Mouse (Mus musculus) stomach, embryonic 15.5 days (tissue): ENCODE data around the gene 1700123L14Rik. TPM values are rescaled to one million over a fixed set of nuclear protein-coding genes. Genes with fewer than 3 reads are reported as not detected.
A peak's percentile ranks its signal among the peaks of the same experiment; 100 is the strongest.
"Not testable (repeated sequence)": the region's sequence is repeated elsewhere in the genome, so short reads cannot be mapped to it uniquely, and the experiment has no call there.

Source experiments
- ATAC-seq: fragments of 200-750 bp; cut with Nextera tagmentation; 2 replicates; pipeline ENCODE4 v1.8.0; 2017; ENCODE audit warnings: low read depth, moderate number of reproducible peaks, moderate TSS enrichment; ENCODE audit not compliant: insufficient read depth, low FRiP score
- H3K27ac ChIP-seq: fragments of 300-500 bp; sonication (generic); 2 replicates; pipeline ENCODE4 v1.5.1; 2015; ENCODE audit warnings: mild to moderate bottlenecking, inconsistent platforms
- H3K27me3 ChIP-seq: fragments of 300-500 bp; sonication (generic); replicated peaks from 2 replicates; pipeline ENCODE4 v1.6.1; 2015; ENCODE audit warnings: inconsistent platforms
- H3K36me3 ChIP-seq: fragments of 300-500 bp; sonication (generic); 2 replicates; pipeline ENCODE4 v1.6.1; 2015; ENCODE audit warnings: inconsistent platforms
- H3K4me1 ChIP-seq: fragments of 300-500 bp; sonication (generic); 2 replicates; pipeline ENCODE4 v1.6.1; 2015; ENCODE audit warnings: inconsistent platforms
- H3K4me2 ChIP-seq: fragments of 300-500 bp; sonication (generic); 2 replicates; pipeline ENCODE4 v1.6.1; 2015; ENCODE audit warnings: mild to moderate bottlenecking, inconsistent platforms
- H3K4me3 ChIP-seq: fragments of 300-500 bp; sonication (generic); replicated peaks from 2 replicates; pipeline ENCODE4 v1.5.1; 2015; ENCODE audit warnings: inconsistent platforms
- H3K9ac ChIP-seq: fragments of 300-500 bp; sonication (generic); 2 replicates; pipeline ENCODE4 v1.6.1; 2015; ENCODE audit warnings: inconsistent platforms
- H3K9me3 ChIP-seq: fragments of 300-500 bp; sonication (generic); 2 replicates; pipeline ENCODE4 v1.6.1; 2016; ENCODE audit warnings: inconsistent platforms
- WGBS: fragments of 180-500 bp; shearing (Covaris S2); methylation state at CpG from one replicate; pipeline ENCODE4 v1.1.7; 2015; 5-methylcytosine and 5-hydroxymethylcytosine counted together
- polyA plus RNA-seq: library from polyadenylated mRNA; unstranded; fragments of >200 nt; fragmentation: Nextera tagmentation; extraction: Ambion mirVana; gene quantifications from 2 replicates; pipeline ENCODE4 v1.2.1, GENCODE M21; 2015

Gene 1700123L14Rik
- polyA plus RNA-seq = not detected in 2 replicates

DNA sequence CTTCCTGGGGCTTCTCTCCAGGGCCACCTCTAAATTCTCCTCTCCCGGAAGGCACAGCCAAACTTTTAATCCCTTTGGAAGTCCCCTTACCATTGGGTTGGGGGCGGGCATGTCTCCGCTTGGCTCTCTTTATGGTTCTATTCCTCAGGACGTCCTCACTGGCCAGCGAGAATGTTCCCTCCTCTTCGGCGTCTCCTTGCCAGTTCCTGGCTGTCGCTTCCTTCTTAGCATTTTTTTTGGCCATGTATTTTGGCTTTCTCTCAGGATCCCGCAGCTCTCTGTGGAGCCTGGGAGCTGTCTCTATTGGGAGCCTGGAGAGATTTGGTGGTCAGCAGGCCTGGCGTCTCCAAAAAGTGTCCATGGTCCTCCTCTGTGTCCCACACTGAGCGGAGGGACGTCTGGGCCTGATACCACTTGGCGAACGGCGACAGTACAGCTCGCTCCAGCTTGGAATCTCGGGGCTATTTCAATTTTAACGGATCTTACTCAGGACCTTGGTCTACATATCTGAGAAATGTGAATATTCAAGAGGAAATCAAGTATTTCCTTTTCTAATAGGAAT lies at the start of gene 1700123L14Rik:
Gene 1700123L14Rik (minus strand): TSS at position 426 of the 562 bp plus-strand sequence.
- no peaks in the 10 kb centered on the region for H3K27me3 ChIP-seq
- 84% methylated on average over 18 of the region's 18 CpGs for WGBS

DNA sequence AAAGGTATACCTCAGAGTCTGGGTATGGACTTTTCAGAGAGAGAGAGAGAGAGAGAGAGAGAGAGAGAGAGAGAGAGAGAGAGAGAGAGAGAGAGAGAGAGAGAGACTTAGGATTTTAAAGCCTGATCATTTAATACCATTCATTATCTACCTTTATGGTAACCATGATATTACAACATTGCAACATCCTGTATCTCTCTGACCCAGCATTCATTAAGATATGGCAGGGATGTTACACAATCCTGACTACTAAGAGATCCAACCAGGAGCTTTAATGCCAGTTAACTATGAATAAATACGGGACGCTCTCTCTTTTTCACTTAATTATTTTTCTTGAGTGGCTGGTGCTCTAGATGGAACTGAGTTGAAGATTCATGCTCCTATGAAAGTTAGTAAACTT lies 39.4 kb upstream of the 1700123L14Rik start:
- no peaks in the 10 kb centered on the region for H3K36me3 ChIP-seq
- no peak for ATAC-seq
- H3K4me1 ChIP-seq = no peaks in the 10 kb centered on the region
- no peak overlapping the region for H3K27ac ChIP-seq
- H3K4me3 ChIP-seq = no peak overlapping the region
- H3K27me3 ChIP-seq = no peaks in the 10 kb centered on the region
- WGBS = 86% methylated on average over 2 of the region's 2 CpGs
- H3K4me2 ChIP-seq = no peak overlapping the region
- no peaks in the 10 kb centered on the region for H3K9me3 ChIP-seq
- no peak overlapping the region for H3K9ac ChIP-seq

More for the DNA sequence above, at the start of gene 1700123L14Rik:
- Histone ChIP-seq H3K27ac (no peak within 1 kb of the TSS), H3K4me2 (no peak within 1 kb of the TSS), H3K9ac (no peak within 1 kb of the TSS), H3K9me3 (no peaks in the 10 kb centered on the region), H3K36me3 (no peaks in the 10 kb centered on the region), H3K4me3 (no peak within 1 kb of the TSS), H3K4me1 (no peaks in the 10 kb centered on the region)
- ATAC-seq = no peak

DNA sequence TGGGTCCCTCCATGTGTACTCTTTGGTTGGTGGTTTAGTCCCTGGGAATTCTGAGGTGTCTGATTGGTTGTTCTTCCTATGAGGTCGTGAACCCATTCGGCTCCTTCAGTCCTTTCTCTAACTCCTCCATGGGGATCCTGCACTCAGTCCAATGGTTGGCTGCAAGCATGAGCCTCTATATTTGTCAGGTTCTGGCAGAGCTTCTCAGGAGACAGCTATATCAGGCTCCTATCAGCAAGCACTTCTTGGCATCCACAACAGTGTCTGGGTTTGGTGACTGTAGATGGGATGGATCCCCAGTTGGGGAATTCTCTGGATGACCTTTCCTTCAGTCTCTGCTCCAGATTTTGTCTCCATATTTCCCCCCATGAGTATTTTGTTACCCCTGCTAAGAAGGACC lies 32.9 kb upstream of the 1700123L14Rik start:
- not testable (repeated sequence) for H3K36me3 ChIP-seq, H3K27me3 ChIP-seq, H3K9me3 ChIP-seq, H3K9ac ChIP-seq, H3K4me1 ChIP-seq, H3K4me3 ChIP-seq, H3K27ac ChIP-seq, H3K4me2 ChIP-seq, ATAC-seq
- WGBS = 96% methylated on average over 2 of the region's 2 CpGs

DNA sequence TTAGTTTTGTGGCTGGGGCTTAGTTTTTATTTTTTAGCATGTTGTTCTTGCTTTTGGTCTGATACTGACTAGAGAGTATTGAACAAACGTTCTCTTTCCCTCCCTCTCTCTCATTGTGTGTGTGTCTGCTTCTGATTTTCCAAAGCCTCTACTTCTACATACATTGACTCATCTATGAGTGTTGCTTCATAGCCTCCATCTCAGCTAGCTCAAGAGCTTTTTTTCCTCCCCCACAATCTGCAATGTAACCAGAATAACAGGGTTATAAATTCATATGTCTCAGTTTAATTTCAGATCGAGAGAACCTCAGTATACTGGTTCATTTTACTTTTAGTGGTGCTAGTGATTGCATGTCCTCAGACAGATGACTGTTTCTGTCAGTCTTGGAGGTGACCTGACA lies 20.5 kb upstream of the 1700123L14Rik start:
- ATAC-seq = no peak
- Histone ChIP-seq H3K4me2 (no peak overlapping the region), H3K27me3 (no peaks in the 10 kb centered on the region), H3K4me1 (no peaks in the 10 kb centered on the region), H3K36me3 (no peaks in the 10 kb centered on the region), H3K9me3 (no peaks in the 10 kb centered on the region), H3K27ac (no peak overlapping the region), H3K9ac (no peak overlapping the region), H3K4me3 (no peak overlapping the region)
- 67% methylated on average over 2 of the region's 2 CpGs for WGBS

DNA sequence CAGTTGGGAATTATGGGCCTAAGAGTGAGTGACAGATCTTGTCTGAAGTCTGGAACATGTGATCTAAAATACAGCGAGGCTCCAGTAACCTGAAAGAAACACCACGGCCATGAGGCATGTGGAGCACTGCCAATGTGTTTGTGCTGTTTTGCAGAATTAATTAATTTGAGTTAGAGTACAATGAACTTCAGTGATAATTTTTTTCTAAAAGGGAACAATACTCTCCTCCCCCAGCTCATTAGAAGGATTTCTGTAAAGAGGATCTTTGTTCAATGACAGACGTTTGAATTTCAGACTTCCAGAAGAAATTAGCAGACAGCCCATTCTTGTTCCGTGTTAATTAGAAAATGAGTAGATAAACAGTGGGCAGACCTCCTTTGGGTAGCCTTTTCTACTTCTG lies 17.3 kb upstream of the 1700123L14Rik start:
- H3K36me3 ChIP-seq = no peaks in the 10 kb centered on the region
- no peak overlapping the region for H3K4me2 ChIP-seq
- no peak overlapping the region for H3K27ac ChIP-seq
- 69% methylated on average over 4 of the region's 4 CpGs for WGBS
- ATAC-seq = no peak
- no peaks in the 10 kb centered on the region for H3K27me3 ChIP-seq
- H3K9me3 ChIP-seq = no peaks in the 10 kb centered on the region
- no peak overlapping the region for H3K9ac ChIP-seq
- H3K4me3 ChIP-seq = no peak overlapping the region
- no peaks in the 10 kb centered on the region for H3K4me1 ChIP-seq

DNA sequence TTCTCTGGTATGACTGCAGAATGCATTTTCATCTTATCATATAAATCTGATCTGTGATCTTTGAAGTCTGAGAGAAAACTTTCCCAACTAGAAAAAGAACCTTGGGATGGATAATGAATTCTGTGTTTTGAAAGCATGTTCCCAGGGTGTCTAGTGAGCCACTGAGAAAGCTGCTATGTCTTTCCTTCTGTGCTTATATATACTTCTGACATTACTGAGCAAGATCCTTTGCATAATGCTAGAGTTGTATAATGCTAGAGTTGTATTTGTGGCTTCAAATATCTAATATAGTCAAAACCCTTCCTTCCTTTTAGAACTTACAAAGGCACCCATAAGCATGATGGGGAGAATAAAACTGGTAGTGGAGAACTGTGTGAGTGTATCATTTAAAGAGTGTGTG lies 12.5 kb upstream of the 1700123L14Rik start:
- Histone ChIP-seq H3K9ac (no peak overlapping the region), H3K4me1 (no peaks in the 10 kb centered on the region), H3K9me3 (no peaks in the 10 kb centered on the region), H3K4me3 (no peak overlapping the region), H3K27me3 (no peaks in the 10 kb centered on the region), H3K36me3 (no peaks in the 10 kb centered on the region), H3K4me2 (no peak overlapping the region), H3K27ac (no peak overlapping the region)
- ATAC-seq = no peak

DNA sequence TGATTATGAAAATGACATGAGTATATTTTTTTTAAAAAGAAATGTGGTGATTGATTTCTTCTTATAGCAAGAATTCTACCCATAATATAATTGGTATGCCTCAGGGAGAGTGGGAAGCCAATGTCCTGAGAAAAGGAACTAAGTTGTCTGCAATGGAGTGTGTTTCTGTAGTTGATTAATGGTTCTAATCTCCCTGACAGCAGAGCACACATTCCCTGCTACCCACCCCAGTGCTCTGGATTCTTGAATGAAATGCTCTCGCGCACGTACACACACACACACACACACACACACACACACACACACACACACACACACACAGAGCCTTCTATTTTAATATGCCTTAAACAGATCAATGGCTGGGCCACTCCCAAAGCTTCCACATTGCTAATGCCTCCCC lies 7.6 kb upstream of the 1700123L14Rik start:
- ATAC-seq = peak; percentile 56; the same call in 1 of the 2 replicates
- WGBS = 68% methylated on average over 3 of the region's 3 CpGs
- H3K9me3 ChIP-seq = no peaks in the 10 kb centered on the region
- H3K27me3 ChIP-seq = no peaks in the 10 kb centered on the region
- no peak overlapping the region for H3K9ac ChIP-seq
- no peaks in the 10 kb centered on the region for H3K36me3 ChIP-seq
- no peak overlapping the region for H3K4me3 ChIP-seq
- no peaks in the 10 kb centered on the region for H3K4me1 ChIP-seq
- H3K4me2 ChIP-seq = no peak overlapping the region
- H3K27ac ChIP-seq = no peak overlapping the region

DNA sequence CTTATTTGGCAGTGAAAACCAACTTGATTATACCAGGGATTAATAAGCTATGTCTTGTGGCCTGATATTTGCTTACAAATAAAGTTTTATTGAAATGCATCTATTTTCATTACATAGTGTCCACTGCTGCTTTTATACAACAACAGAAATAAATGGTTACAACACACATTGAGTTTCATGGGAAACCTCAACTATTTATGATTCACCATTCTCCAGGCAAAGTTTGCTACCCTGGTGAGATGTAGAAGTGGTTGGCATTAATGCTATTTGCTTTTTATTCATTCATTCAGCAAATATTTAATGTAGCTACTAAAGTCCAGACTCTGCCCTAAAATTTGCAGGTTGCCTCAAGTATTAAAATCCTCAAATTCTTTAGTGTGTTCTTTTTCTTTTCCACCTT lies 988 bp upstream of the 1700123L14Rik start:
- Histone ChIP-seq H3K27ac (no peak overlapping the region), H3K36me3 (no peaks in the 10 kb centered on the region), H3K9me3 (no peaks in the 10 kb centered on the region), H3K4me1 (no peaks in the 10 kb centered on the region), H3K4me2 (no peak overlapping the region), H3K27me3 (no peaks in the 10 kb centered on the region), H3K4me3 (no peak overlapping the region), H3K9ac (no peak overlapping the region)
- ATAC-seq = no peak

DNA sequence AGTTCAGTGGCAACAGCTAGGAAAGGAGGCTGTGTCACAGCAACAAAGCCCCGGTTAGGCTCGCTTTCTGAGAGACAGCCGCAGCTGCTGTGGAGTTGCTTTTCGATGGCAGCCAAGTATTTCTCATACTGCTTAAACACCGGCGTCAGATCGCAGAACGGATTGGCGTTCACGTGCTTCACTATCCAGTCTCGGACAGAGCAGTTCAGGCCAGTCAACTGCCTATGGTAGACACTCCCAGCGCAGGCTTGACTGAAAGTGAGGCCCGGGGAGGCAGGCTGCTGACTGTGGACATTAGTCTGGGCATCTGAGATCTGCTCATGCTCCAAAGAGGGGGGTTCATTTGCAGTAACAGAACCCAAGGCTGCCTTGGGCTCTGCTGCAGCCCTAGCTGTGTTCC lies 640 bp downstream of the 1700123L14Rik start:
- H3K36me3 ChIP-seq = no peaks in the 10 kb centered on the region
- H3K4me3 ChIP-seq = no peak overlapping the region
- H3K9ac ChIP-seq = no peak overlapping the region
- H3K9me3 ChIP-seq = no peaks in the 10 kb centered on the region
- no peak overlapping the region for H3K4me2 ChIP-seq
- no peaks in the 10 kb centered on the region for H3K4me1 ChIP-seq
- 89% methylated on average over 13 of the region's 13 CpGs for WGBS
- no peaks in the 10 kb centered on the region for H3K27me3 ChIP-seq
- H3K27ac ChIP-seq = no peak overlapping the region
- no peak for ATAC-seq

DNA sequence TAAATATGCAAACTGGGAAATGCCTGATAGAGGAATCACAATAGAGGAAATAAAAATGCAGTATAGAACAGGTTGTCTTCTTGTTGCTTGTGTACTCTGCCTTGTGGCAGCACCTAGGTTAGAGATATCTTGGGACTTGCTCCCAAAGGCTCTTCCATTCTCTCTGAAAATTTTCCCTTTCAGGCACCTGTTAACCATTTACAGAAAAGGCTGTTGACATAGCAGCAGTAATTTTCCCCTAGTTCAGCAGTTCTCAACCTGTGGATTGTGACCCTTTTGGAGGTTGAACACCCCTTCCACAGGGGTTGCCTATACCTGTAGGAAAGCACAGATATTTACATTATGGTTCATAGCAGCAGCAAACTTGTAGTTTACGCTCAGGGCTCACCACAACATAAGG lies 22.7 kb downstream of the 1700123L14Rik start:
- no peak overlapping the region for H3K9ac ChIP-seq
- no peaks in the 10 kb centered on the region for H3K36me3 ChIP-seq
- H3K9me3 ChIP-seq = no peaks in the 10 kb centered on the region
- no peak overlapping the region for H3K27ac ChIP-seq
- peaks cover 3% of the 10 kb centered on the region; the same call in 1 of the 2 replicates for H3K4me1 ChIP-seq
- 78% methylated on average over 1 of the region's 1 CpGs for WGBS
- H3K4me3 ChIP-seq = no peak overlapping the region
- no peak overlapping the region for H3K4me2 ChIP-seq
- ATAC-seq = no peak
- no peaks in the 10 kb centered on the region for H3K27me3 ChIP-seq

DNA sequence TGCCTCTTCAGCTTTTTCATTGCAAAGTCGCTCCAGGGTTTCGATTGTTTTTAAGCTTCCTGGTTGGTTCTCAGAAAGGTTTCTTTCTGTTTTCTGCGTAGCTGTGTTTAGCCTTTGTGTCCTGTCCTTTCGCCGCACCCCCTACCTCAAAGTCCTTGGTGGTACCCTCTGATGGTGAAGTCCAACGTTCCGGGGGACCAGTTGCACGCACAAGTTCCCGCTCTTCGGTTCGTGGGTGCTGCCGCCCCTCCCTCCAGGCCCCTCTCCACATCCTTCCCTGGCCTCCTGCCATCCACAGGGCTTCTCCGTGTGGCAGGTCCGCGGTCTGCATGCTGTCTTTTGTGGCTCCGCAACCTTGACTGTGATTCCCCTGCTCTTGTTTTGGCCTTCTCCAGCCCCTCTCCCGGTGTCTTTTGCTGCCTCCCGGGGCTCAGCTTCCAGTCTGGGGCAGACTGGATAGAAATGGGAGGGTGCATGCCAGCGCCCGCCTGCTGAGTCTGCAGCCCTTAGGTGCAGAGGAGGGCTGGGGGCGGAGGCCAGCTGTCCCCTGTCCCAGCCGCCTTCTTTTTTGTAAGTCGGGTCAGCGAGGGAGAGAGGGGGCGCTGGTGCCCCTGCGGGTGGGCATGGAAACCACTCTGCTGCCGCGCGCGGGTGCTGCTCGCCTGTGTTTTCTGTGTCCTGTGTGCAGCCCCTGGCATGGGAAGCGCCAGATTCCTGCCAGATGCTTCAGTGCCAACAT lies 49.3 kb downstream of the 1700123L14Rik start:
- Histone ChIP-seq H3K4me2 (peak overlapping the region; percentile 91), H3K4me1 (peaks cover 10% of the 10 kb centered on the region; the same call in 1 of the 2 replicates), H3K4me3 (peak overlapping the region; percentile 58), H3K9me3 (no peaks in the 10 kb centered on the region), H3K36me3 (no peaks in the 10 kb centered on the region), H3K27ac (peak overlapping the region; percentile 51; the same call in 1 of the 2 replicates), H3K9ac (peak overlapping the region; percentile 52), H3K27me3 (no peaks in the 10 kb centered on the region)
- under 1% methylated on average over 32 of the region's 32 CpGs for WGBS
- ATAC-seq = peak; percentile 71

DNA sequence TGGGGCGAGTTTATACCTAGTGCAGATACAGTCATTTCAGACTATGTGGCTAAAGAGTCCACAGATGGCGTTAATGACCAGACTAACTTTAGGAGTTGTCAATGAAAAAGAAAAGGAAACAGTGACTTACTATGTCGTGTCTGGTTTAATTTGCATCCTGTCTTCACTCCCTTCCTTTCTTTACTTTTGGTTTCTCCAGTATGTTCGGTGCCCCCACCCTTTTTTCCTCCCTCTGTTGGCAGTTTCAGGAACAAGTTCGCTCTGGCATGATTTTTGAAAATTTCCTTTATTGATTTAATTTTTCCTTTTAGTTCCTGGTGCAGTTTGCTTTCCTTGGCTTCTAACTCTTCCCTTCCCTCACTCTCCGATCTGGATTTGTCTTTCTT lies 49.9 kb downstream of the 1700123L14Rik start:
- Histone ChIP-seq H3K4me3 (peak overlapping the region; percentile 58), H3K9me3 (no peaks in the 10 kb centered on the region), H3K36me3 (no peaks in the 10 kb centered on the region), H3K27ac (peak overlapping the region; percentile 51; the same call in 1 of the 2 replicates), H3K9ac (peak overlapping the region; percentile 52), H3K4me1 (peaks cover 10% of the 10 kb centered on the region; the same call in 1 of the 2 replicates), H3K4me2 (peak overlapping the region; percentile 91), H3K27me3 (no peaks in the 10 kb centered on the region)
- ATAC-seq = no peak; the same call in 1 of the 2 replicates
- WGBS = 5% methylated on average over 6 of the region's 6 CpGs
